Mouse (Mus musculus): ENCODE measurements around the gene Ube2cbp. TPM values are rescaled to one million over a fixed set of nuclear protein-coding genes. Genes with fewer than 3 reads are reported as not detected.

Gene Ube2cbp
- polyA plus RNA-seq, 1 experiment from 2014 or later, result 6.5 TPM

DNA sequence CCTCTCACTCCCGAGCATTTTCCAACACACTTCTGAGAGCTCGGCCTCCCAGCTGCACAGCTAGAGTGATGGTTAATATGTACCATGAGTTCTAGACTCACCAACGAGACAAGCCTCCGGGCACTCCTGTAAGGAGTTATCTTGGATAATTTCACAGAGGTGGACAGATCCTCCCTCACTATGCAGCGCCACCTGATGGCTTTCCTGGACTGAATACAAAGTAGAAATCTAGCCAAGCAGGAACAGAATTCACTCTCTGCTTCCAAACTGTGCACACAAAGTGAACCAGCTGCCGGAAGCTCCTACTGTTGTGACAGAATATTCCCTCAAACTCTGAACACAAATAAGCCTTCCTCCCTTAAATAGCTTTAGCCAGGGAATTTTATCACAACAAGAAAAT is 69.0 kb downstream of the Ube2cbp start:
- ATAC-seq (replicated peaks; ENCODE audit: low FRiP score), result no peak
- Histone ChIP-seq H3K4me1 (replicated peaks; ENCODE audit: control insufficient read depth, insufficient read depth, low read length) (no peaks in the 10 kb centered on the region), H3K9me3 (ENCODE audit: control insufficient read depth, low read length) (no peaks in the 10 kb centered on the region; the same call in 1 of the 2 replicates), H3K4me3 (ENCODE audit: low read depth, low read length) (no peak overlapping the region), H3K9ac (ENCODE audit: low read length) (no peak overlapping the region), H3K36me3 (ENCODE audit: control insufficient read depth, insufficient read depth, low read length) (no peaks in the 10 kb centered on the region), H3K27me3 (ENCODE audit: control insufficient read depth, insufficient read depth, low read length) (no peaks in the 10 kb centered on the region), H3K4me2 (ENCODE audit: low read depth, low read length, severe bottlenecking) (no peak overlapping the region), H3K27ac (ENCODE audit: low read depth, low read length) (no peak overlapping the region)
- no peak for DNase-seq (ENCODE audit: low spot score)
- 75% methylated on average over 6 of the region's 6 CpGs for WGBS

DNA sequence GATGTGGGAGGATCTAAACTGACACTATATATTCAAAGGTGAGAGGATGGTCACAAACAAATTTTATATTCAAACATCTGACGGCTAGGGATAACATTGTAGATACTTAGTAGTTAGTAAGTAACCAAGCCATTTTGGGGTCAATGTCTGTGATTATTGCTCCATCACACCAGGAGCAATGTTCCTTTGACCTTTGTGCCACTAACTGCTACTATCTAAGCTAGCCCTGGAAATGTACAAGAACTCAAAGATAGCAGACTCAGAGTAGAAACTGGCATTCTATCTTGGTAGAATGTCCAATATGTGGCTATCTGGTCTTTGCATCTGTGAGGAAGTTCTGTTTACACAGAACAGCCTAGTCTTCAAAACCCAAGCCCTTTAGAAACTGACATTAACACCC is 69.7 kb downstream of the Ube2cbp start:
- no peaks in the 10 kb centered on the region for H3K4me1 ChIP-seq (replicated peaks; ENCODE audit: control insufficient read depth, insufficient read depth, low read length)
- DNase-seq (ENCODE audit: low spot score), result no peak
- 88% methylated on average over 1 of the region's 1 CpGs for WGBS
- no peak overlapping the region for H3K27ac ChIP-seq (ENCODE audit: low read depth, low read length)
- no peak for ATAC-seq (replicated peaks; ENCODE audit: low FRiP score)
- no peaks in the 10 kb centered on the region for H3K27me3 ChIP-seq (ENCODE audit: control insufficient read depth, insufficient read depth, low read length)
- no peak overlapping the region for H3K4me2 ChIP-seq (ENCODE audit: low read depth, low read length, severe bottlenecking)
- no peaks in the 10 kb centered on the region for H3K36me3 ChIP-seq (ENCODE audit: control insufficient read depth, insufficient read depth, low read length)
- H3K4me3 ChIP-seq (ENCODE audit: low read depth, low read length), result no peak overlapping the region
- no peak overlapping the region for H3K9ac ChIP-seq (ENCODE audit: low read length)
- no peaks in the 10 kb centered on the region; the same call in 1 of the 2 replicates for H3K9me3 ChIP-seq (ENCODE audit: control insufficient read depth, low read length)

GRCm38 (mm10) chr9:86393586-86394272 is 71.0 kb downstream of the Ube2cbp start:
- Histone ChIP-seq H3K9ac (ENCODE audit: low read length) (no peak overlapping the region), H3K4me3 (ENCODE audit: low read depth, low read length) (no peak overlapping the region), H3K27ac (ENCODE audit: low read depth, low read length) (no peak overlapping the region), H3K9me3 (ENCODE audit: control insufficient read depth, low read length) (no peaks in the 10 kb centered on the region; the same call in 1 of the 2 replicates), H3K27me3 (ENCODE audit: control insufficient read depth, insufficient read depth, low read length) (no peaks in the 10 kb centered on the region), H3K4me1 (replicated peaks; ENCODE audit: control insufficient read depth, insufficient read depth, low read length) (no peaks in the 10 kb centered on the region), H3K4me2 (ENCODE audit: low read depth, low read length, severe bottlenecking) (no peak overlapping the region), H3K36me3 (ENCODE audit: control insufficient read depth, insufficient read depth, low read length) (no peaks in the 10 kb centered on the region)
- no peak for DNase-seq (ENCODE audit: low spot score)
- ATAC-seq (replicated peaks; ENCODE audit: low FRiP score), result no peak
- WGBS, result 70% methylated on average over 8 of the region's 8 CpGs

DNA sequence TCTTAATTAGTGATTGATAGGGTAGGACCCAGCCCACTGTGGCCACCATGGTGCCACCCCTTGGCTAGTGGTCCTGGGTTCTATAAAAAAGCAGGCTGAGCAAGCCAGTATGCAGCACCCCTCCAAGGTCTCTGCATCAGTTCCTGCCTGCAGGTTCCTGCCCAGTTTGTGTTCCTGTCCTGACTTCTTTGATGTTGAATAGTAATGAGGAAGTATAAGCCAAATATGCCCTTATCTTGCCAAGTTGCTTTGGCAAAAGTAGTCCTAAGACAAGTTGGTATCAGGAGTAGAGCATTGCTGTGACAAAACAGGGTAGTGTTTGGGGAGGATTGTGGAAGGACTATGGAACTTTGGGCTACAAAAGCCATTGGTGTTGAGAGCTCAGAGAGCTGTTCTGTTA is 73.3 kb downstream of the Ube2cbp start:
- Histone ChIP-seq H3K9me3 (ENCODE audit: control insufficient read depth, low read length) (no peaks in the 10 kb centered on the region; the same call in 1 of the 2 replicates), H3K4me3 (ENCODE audit: low read depth, low read length) (no peak overlapping the region), H3K9ac (ENCODE audit: low read length) (no peak overlapping the region), H3K4me1 (replicated peaks; ENCODE audit: control insufficient read depth, insufficient read depth, low read length) (no peaks in the 10 kb centered on the region), H3K36me3 (ENCODE audit: control insufficient read depth, insufficient read depth, low read length) (no peaks in the 10 kb centered on the region), H3K27ac (ENCODE audit: low read depth, low read length) (no peak overlapping the region), H3K4me2 (ENCODE audit: low read depth, low read length, severe bottlenecking) (no peak overlapping the region), H3K27me3 (ENCODE audit: control insufficient read depth, insufficient read depth, low read length) (no peaks in the 10 kb centered on the region)
- ATAC-seq (replicated peaks; ENCODE audit: low FRiP score), result no peak
- no peak for DNase-seq (ENCODE audit: low spot score)

GRCm38 (mm10) chr9:86390713-86391112 is 74.0 kb downstream of the Ube2cbp start:
- H3K4me3 ChIP-seq (ENCODE audit: low read depth, low read length), result no peak overlapping the region
- no peak overlapping the region for H3K9ac ChIP-seq (ENCODE audit: low read length)
- H3K4me1 ChIP-seq (replicated peaks; ENCODE audit: control insufficient read depth, insufficient read depth, low read length), result no peaks in the 10 kb centered on the region
- no peaks in the 10 kb centered on the region; the same call in 1 of the 2 replicates for H3K9me3 ChIP-seq (ENCODE audit: control insufficient read depth, low read length)
- DNase-seq (ENCODE audit: low spot score), result no peak
- H3K27ac ChIP-seq (ENCODE audit: low read depth, low read length), result no peak overlapping the region
- no peaks in the 10 kb centered on the region for H3K36me3 ChIP-seq (ENCODE audit: control insufficient read depth, insufficient read depth, low read length)
- H3K27me3 ChIP-seq (ENCODE audit: control insufficient read depth, insufficient read depth, low read length), result no peaks in the 10 kb centered on the region
- WGBS, result 79% methylated on average over 2 of the region's 2 CpGs
- ATAC-seq (replicated peaks; ENCODE audit: low FRiP score), result no peak
- no peak overlapping the region for H3K4me2 ChIP-seq (ENCODE audit: low read depth, low read length, severe bottlenecking)

- WGBS, result 49% methylated on average over 4 of the region's 4 CpGs
- ATAC-seq (replicated peaks; ENCODE audit: low FRiP score), result peak; percentile 63
Measured at GRCm38 (mm10) chr9:86388538-86388937, 76.2 kb downstream of the Ube2cbp start.

DNA sequence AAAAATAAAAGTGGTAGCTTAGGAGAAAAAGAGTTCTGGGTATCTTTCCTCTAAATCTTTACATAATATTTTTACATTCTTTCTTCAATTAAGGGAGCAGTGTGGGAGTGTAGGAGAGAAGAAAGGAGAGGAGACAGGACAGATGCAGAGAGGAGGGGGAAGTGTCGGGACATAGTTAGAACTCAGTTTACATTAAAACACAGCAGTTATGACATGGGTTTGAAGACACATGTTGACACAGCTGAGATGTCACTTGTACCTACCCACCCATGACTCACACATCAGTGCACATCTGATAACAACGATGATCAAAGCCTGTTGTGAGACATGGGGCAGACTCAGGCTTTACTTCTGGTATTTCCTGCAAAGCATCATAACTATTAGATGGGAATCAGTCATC is 87.8 kb downstream of the Ube2cbp start:
- DNase-seq (ENCODE audit: low spot score) (no peak), ATAC-seq (replicated peaks; ENCODE audit: low FRiP score) (no peak)
- H3K27ac ChIP-seq (ENCODE audit: low read depth, low read length), result no peak overlapping the region
- no peaks in the 10 kb centered on the region for H3K9me3 ChIP-seq (ENCODE audit: control insufficient read depth, low read length)
- no peaks in the 10 kb centered on the region for H3K36me3 ChIP-seq (ENCODE audit: control insufficient read depth, insufficient read depth, low read length)
- H3K4me1 ChIP-seq (replicated peaks; ENCODE audit: control insufficient read depth, insufficient read depth, low read length), result no peaks in the 10 kb centered on the region
- 89% methylated on average over 2 of the region's 2 CpGs for WGBS
- H3K9ac ChIP-seq (ENCODE audit: low read length), result no peak overlapping the region
- no peak overlapping the region for H3K4me2 ChIP-seq (ENCODE audit: low read depth, low read length, severe bottlenecking)
- H3K4me3 ChIP-seq (ENCODE audit: low read depth, low read length), result no peak overlapping the region
- H3K27me3 ChIP-seq (ENCODE audit: control insufficient read depth, insufficient read depth, low read length), result no peaks in the 10 kb centered on the region

More at GRCm38 (mm10) chr9:86388538-86388937, 76.2 kb downstream of the Ube2cbp start:
- Histone ChIP-seq H3K9ac (ENCODE audit: low read length) (no peak overlapping the region), H3K36me3 (ENCODE audit: control insufficient read depth, insufficient read depth, low read length) (no peaks in the 10 kb centered on the region), H3K9me3 (ENCODE audit: control insufficient read depth, low read length) (no peaks in the 10 kb centered on the region; the same call in 1 of the 2 replicates), H3K27me3 (ENCODE audit: control insufficient read depth, insufficient read depth, low read length) (no peaks in the 10 kb centered on the region), H3K4me1 (replicated peaks; ENCODE audit: control insufficient read depth, insufficient read depth, low read length) (no peaks in the 10 kb centered on the region), H3K27ac (ENCODE audit: low read depth, low read length) (no peak overlapping the region), H3K4me2 (ENCODE audit: low read depth, low read length, severe bottlenecking) (no peak overlapping the region), H3K4me3 (ENCODE audit: low read depth, low read length) (no peak overlapping the region)
- DNase-seq (ENCODE audit: low spot score), result no peak

GRCm38 (mm10) chr9:86372783-86373567 is 91.8 kb downstream of the Ube2cbp start:
- 68% methylated on average over 12 of the region's 12 CpGs for WGBS
- ATAC-seq (replicated peaks; ENCODE audit: low FRiP score) (no peak), DNase-seq (ENCODE audit: low spot score) (no peak)
- Histone ChIP-seq H3K9ac (ENCODE audit: low read length) (no peak overlapping the region), H3K27me3 (ENCODE audit: control insufficient read depth, insufficient read depth, low read length) (no peaks in the 10 kb centered on the region), H3K4me1 (replicated peaks; ENCODE audit: control insufficient read depth, insufficient read depth, low read length) (no peaks in the 10 kb centered on the region), H3K36me3 (ENCODE audit: control insufficient read depth, insufficient read depth, low read length) (no peaks in the 10 kb centered on the region), H3K4me2 (ENCODE audit: low read depth, low read length, severe bottlenecking) (no peak overlapping the region), H3K9me3 (ENCODE audit: control insufficient read depth, low read length) (no peaks in the 10 kb centered on the region), H3K4me3 (ENCODE audit: low read depth, low read length) (no peak overlapping the region), H3K27ac (ENCODE audit: low read depth, low read length) (no peak overlapping the region)

All from forebrain, embryonic 11.5 days (tissue).